Mouse (Mus musculus) limb, embryonic 14.5 days (tissue): ENCODE measurements at regions not wholly inside any gene's neighbourhood (a gene's known extent, or its start where the extent isn't known, plus 50 kb on each side); places are given as distances from the start of the nearest gene placed in this dataset.

Source experiments
- ATAC-seq: fragments of 200-750 bp; cut with Nextera tagmentation; 2 replicates; pipeline ENCODE4 v1.8.0; 2017; ENCODE audit warnings: low read depth, moderate number of reproducible peaks, moderate TSS enrichment; ENCODE audit not compliant: low FRiP score
- DNase-seq: peaks from one replicate; pipeline ENCODE4 v3.0.0-alpha.2; 2015; ENCODE audit warnings: low spot score
- H3K27ac ChIP-seq: fragments of 300-500 bp; sonication (generic); replicated peaks from 2 replicates; pipeline ENCODE4 v1.5.1; 2014; ENCODE audit warnings: low read depth, mild to moderate bottlenecking, low read length, moderate library complexity, mixed read lengths
- H3K27me3 ChIP-seq: fragments of 300-500 bp; sonication (generic); 2 replicates; pipeline ENCODE4 v1.6.1; 2014; ENCODE audit warnings: low read length, mixed read lengths; ENCODE audit not compliant: control insufficient read depth, insufficient read depth
- H3K36me3 ChIP-seq: fragments of 300-500 bp; sonication (generic); 2 replicates; pipeline ENCODE4 v1.6.1; 2014; ENCODE audit warnings: mild to moderate bottlenecking, low read length, moderate library complexity, mixed read lengths; ENCODE audit not compliant: control insufficient read depth, insufficient read depth
- H3K4me1 ChIP-seq: fragments of 300-500 bp; sonication (generic); 2 replicates; pipeline ENCODE4 v1.6.1; 2014; ENCODE audit warnings: antibody characterized with exemption, low read length, mixed read lengths; ENCODE audit not compliant: control insufficient read depth, insufficient read depth
- H3K4me2 ChIP-seq: fragments of 300-500 bp; sonication (generic); replicated peaks from 2 replicates; pipeline ENCODE4 v1.6.1; 2014; ENCODE audit warnings: low read depth, mild to moderate bottlenecking, low read length, moderate library complexity; ENCODE audit not compliant: severe bottlenecking
- H3K4me3 ChIP-seq: fragments of 300-500 bp; sonication (generic); replicated peaks from 2 replicates; pipeline ENCODE4 v1.5.1; 2014; ENCODE audit warnings: low read length
- H3K9ac ChIP-seq: fragments of 300-500 bp; sonication (generic); 2 replicates; pipeline ENCODE4 v1.6.1; 2014; ENCODE audit warnings: mild to moderate bottlenecking, low read depth, low read length, moderate library complexity; ENCODE audit not compliant: severe bottlenecking
- H3K9me3 ChIP-seq: fragments of 300-500 bp; sonication (generic); 2 replicates; pipeline ENCODE4 v1.6.1; 2016; ENCODE audit warnings: low read length; ENCODE audit not compliant: control insufficient read depth
- POLR2A ChIP-seq: fragments of 200-500 bp; IDR thresholded peaks from 2 replicates; pipeline ENCODE4 v1.8.0; 2012; ENCODE audit warnings: inconsistent platforms, mild to moderate bottlenecking, moderate library complexity, borderline replicate concordance; ENCODE audit not compliant: insufficient read depth, insufficient read length; ENCODE audit errors: extremely low read depth
- WGBS: fragments of 180-500 bp; shearing (Covaris S2); extraction: QIAGEN DNeasy Blood & Tissue Kit; methylation state at CpG from one replicate; pipeline ENCODE4 v1.1.7; 2014; 5-methylcytosine and 5-hydroxymethylcytosine counted together

- DNase-seq, result no peak
- Histone ChIP-seq H3K4me3 (no peak overlapping the region), H3K4me2 (no peak overlapping the region), H3K27ac (no peak overlapping the region), H3K9ac (no peak overlapping the region), H3K36me3 (no peaks in the 10 kb centered on the region), H3K27me3 (no peaks in the 10 kb centered on the region), H3K9me3 (no peaks in the 10 kb centered on the region), H3K4me1 (no peaks in the 10 kb centered on the region)
- ATAC-seq, result no peak
- no peak for TF ChIP-seq POLR2A
- WGBS, result 90% methylated on average over 10 of the region's 10 CpGs
Measured at GRCm38 (mm10) chr1:34379354-34379753, 60.1 kb downstream of the Ccdc115 start.

- TF ChIP-seq POLR2A, result no peak
Measured at GRCm38 (mm10) chr1:34377836-34378235, 61.6 kb downstream of the Ccdc115 start.

GRCm38 (mm10) chr1:34375440-34375839 is 64.0 kb downstream of the Ccdc115 start:
- Histone ChIP-seq H3K27ac (no peak overlapping the region), H3K4me2 (no peak overlapping the region), H3K9ac (no peak overlapping the region), H3K27me3 (no peaks in the 10 kb centered on the region), H3K9me3 (peaks cover 4% of the 10 kb centered on the region; the same call in 1 of the 2 replicates), H3K36me3 (no peaks in the 10 kb centered on the region), H3K4me1 (no peaks in the 10 kb centered on the region), H3K4me3 (no peak overlapping the region)
- no peak for DNase-seq
- ATAC-seq, result no peak
- TF ChIP-seq POLR2A, result no peak
- 52% methylated on average over 3 of the region's 3 CpGs for WGBS

More at GRCm38 (mm10) chr1:34377836-34378235, 61.6 kb downstream of the Ccdc115 start:
- ATAC-seq (peak; percentile 57; the same call in 1 of the 2 replicates), DNase-seq (peak; percentile 13)
- Histone ChIP-seq H3K36me3 (no peaks in the 10 kb centered on the region), H3K9ac (no peak overlapping the region), H3K4me3 (no peak overlapping the region), H3K27ac (no peak overlapping the region), H3K9me3 (no peaks in the 10 kb centered on the region), H3K4me1 (no peaks in the 10 kb centered on the region), H3K27me3 (no peaks in the 10 kb centered on the region), H3K4me2 (no peak overlapping the region)
- WGBS, result 54% methylated on average over 4 of the region's 4 CpGs

GRCm38 (mm10) chr1:34371681-34372080 is 67.8 kb downstream of the Ccdc115 start:
- ATAC-seq, result no peak
- TF ChIP-seq POLR2A, result no peak

More at GRCm38 (mm10) chr1:34371681-34372080, 67.8 kb downstream of the Ccdc115 start:
- Histone ChIP-seq H3K9me3 (peaks cover 4% of the 10 kb centered on the region; the same call in 1 of the 2 replicates), H3K36me3 (no peaks in the 10 kb centered on the region), H3K4me1 (no peaks in the 10 kb centered on the region), H3K27ac (no peak overlapping the region), H3K4me2 (no peak overlapping the region), H3K9ac (no peak overlapping the region), H3K27me3 (no peaks in the 10 kb centered on the region), H3K4me3 (no peak overlapping the region)
- DNase-seq, result no peak
